Mouse (Mus musculus): ENCODE data around the gene E130308A19Rik. TPM values are rescaled to one million over a fixed set of nuclear protein-coding genes. Genes with fewer than 3 reads are reported as not detected.

E130308A19Rik gene
- total RNA-seq, 4 experiments from 2014 or later: 15.8 to 21.1 (median 18.8) TPM

DNA sequence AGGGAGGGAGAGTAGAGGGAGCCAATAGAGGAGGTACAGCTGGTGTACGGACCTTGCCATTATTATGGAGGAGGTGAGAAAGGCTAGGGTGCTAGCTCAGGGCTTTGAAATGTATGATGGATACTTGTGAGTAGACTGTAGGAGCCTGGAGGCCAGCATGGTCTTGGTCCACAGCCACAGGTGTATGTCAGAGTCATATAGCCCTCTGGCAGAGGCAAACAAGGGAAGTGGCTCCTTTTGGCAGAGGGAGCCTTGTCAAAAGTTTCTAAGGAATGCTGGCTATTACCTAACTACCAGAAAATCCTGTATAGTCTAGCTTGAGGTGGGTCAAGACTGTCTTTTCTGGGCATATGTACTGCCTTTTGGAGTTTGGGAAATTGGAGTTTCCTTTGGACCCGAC is 14.7 kb downstream of the E130308A19Rik start:
- no peak for DNase-seq

DNA sequence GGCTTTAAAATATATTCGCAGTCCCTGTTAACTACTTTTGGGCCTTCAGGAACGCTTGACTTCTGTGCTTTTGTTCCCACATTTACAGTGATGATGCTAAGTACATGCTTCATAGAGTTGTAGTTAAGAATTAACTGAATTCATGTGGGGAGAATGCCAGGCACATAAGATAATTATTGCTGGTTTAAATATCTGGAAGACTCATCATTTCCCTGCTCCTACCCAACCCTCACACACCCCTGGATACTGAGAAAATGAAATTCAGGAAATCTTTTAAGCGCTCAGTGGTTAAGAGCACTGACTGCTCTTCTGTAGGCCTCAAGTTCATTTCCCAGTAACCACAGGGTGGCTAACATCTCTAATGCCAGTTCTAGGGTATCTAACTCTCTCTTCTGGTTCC is 16.0 kb downstream of the E130308A19Rik start:
- no peak for DNase-seq

- no peak for DNase-seq
Observed at GRCm38 (mm10) chr4:59642657-59643056, 16.6 kb downstream of the E130308A19Rik start.

DNA sequence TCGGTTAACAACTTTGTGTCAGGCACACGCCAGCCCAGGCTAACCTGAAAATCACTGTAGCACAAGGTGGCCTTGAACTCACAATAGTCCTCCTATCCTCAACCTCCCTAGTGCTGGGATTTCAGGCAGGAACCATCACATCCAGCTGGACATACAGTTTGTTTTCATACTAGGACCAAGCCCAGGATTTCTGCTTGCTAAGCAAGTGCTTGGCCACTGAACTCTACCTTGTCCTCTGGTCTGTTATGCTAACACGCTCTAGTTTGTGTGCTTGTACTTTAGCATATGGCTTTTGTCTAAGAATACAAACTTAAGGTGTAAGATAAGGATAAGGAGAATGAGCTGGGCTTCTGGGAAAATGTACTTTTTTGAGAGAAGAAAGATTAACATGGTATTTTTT is 18.4 kb downstream of the E130308A19Rik start:
- no peak for DNase-seq

DNA sequence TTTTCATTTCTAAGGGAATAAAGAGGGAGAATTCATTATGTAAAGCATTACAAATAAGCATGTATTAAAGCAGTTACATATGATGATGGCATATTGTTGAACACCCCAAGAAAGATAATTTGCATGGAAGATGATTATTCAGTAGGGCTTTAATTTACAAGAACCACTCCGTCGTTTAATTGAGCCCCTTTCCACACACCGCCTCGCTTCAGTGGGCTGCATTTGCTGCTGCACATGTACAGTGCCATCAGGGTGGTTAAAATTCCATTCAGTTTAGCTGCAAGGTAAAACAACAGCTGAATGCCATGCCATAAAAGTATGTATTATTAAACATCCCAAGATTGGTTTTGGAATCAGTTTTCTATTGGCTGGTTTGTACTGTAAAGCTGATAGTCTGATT is 19.0 kb downstream of the E130308A19Rik start:
- DNase-seq: no peak

DNA sequence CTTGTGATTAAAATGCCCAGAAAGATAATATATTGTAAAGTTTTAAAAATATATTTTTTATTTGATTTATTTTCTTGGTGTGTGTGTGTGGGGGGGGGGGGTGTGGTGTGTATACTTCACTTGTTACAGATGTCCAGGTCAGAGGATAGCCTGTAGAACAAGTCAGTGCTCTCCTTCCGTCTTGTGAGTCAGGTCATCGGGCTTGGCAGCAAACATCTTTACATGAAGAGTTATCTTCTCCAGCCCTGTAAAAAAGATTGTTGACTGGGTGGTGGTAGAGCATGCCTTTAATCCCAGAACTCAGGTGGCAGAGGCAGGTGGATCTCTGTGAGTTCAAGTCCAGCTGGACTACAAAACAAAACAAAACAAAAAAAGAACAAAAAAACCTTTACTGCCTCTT is 19.6 kb downstream of the E130308A19Rik start:
- no peak for DNase-seq

DNA sequence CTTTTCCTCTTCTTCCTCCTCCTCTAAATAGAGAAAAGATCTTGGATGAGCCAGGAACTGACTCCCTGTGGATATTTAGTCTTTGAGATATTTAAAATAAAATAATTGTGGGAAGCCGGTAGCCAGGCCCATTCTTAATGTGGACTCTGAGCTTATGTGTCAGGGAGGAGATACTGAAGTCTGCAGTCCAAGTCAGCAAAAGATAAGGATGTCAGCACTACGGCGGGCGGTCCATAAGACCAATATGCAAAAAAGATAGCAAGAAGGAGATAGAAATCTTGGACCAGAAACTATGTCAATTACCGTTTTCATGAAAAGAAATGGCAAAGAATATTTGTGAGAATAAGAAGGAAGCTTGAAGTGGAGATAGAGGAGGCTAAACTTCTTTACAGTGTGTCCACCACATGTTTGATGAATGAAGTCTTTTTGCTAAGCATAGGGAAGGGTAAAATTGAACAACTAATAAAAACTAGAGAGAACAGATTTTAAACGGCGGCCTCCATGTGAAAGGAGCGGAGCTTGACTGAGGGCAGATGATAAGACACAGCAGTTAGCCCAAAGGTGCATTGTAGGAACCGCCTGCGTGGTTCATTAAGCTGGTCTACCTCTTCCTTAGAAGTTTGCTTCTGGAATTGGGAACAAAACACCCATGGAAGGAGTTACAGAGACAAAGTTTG is 20.1 kb downstream of the E130308A19Rik start:
- no peak for DNase-seq

GRCm38 (mm10) chr4:59649119-59649518 is 23.1 kb downstream of the E130308A19Rik start:
- no peak for DNase-seq

DNA sequence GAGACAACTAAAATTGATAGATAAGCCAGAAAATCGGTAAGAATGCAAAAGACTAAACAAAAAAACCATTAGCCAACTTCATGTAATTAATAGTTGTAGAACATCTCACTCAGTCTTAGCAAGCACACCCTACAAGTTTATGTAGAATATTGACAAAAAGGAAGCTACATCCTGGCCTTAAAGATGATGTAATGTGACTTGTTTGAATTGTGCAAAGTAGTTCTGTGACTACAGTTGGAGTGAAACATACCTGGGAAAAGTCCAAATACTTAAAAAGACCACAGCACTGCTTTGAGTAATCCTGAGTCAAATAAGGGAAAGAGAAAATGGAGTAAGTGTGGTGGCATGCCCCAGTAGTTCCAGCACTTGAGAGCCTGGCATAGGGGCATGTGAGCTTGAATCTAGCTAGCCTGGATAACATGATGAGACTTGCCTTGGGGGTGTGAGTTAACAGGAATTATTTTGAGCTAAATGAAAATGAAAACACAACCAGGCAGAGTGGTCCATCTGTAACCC is 26.2 kb downstream of the E130308A19Rik start:
- DNase-seq: no peak

DNA sequence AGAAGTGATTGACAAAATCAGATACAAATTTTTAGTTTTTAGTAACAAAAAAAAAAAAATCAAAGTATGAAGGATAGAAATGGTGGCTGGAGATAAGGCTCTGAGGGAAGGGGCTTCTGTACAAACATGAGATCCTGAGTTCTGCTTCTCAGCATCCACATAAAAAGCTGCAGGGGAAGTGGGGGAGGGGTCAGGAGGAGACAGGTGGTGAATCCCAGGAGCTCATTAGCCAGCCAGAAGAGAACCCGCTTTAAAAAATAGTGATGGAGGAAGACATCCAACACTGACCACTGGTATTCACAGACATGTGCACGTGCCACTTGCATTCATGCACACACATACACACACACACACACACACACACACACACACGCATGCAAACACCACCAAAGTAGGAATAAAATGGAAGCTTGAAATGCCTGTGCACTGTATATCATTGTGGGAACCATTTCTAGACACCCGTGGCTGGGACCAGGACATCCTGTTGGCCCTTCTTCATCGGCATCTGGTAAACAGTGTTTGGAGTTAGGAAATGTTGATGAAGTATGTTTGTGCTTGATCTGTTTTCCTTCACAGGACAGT is 30.1 kb downstream of the E130308A19Rik start:
- DNase-seq: no peak

GRCm38 (mm10) chr4:59662163-59662562 is 36.2 kb downstream of the E130308A19Rik start:
- DNase-seq: no peak

GRCm38 (mm10) chr4:59663451-59663850 is 37.4 kb downstream of the E130308A19Rik start:
- no peak for DNase-seq

DNA sequence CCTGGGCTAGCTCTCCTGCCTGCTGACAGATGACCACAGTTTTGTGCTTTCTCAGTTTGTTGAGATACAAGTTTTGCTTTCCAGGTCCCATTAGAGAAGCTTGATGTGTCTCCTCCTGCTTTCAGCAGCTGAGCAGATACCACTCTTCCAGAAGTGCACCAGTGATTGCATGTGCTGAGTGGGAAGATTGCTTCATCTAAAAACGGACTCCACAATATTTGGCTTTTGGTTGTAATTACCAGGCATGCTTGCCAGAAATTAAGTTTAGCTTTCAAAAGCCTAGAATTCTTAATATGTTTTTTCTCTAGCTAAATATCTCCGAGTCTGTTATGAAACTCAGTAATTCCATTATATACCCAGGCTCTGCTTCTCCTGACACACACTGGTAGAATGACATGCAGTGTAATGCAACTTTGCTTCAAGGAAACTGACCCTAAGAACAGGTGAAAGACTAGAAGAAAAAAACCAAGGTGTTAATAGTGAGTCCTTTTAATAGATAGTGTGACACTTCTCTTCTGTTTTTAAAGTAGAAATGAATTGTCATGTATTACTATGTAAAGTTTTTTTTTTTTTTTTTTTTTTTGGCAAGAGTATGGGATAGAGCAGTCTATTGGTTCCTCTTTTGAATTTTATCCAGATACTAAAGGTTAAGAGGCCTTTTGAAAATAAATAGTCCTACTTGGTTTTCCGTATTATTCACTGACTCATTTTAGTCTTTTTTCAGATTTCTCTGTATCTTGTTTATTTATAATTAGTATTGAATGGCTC is 40.7 kb downstream of the E130308A19Rik start:
- DNase-seq: no peak

- DNase-seq: no peak
Observed at GRCm38 (mm10) chr4:59668050-59668449, 42.0 kb downstream of the E130308A19Rik start.

DNA sequence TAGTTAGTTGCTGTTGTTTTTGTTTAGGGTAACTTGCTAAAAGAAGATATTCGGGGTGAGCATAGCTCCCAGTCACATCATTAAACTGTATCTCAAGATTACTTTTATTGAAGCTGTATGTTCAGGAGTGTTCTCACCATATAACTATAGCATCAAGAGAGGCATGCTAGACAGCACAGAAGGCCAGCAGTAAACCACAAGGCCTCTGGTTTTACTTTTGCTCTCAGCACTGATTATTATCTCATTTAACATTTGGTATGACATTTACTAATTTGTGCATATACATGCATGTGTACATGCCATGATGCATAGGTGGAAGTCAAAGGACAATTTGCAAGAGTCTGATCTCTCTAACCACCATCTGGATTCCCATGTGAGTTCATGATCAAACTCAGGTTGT is 43.1 kb downstream of the E130308A19Rik start:
- no peak for DNase-seq

DNA sequence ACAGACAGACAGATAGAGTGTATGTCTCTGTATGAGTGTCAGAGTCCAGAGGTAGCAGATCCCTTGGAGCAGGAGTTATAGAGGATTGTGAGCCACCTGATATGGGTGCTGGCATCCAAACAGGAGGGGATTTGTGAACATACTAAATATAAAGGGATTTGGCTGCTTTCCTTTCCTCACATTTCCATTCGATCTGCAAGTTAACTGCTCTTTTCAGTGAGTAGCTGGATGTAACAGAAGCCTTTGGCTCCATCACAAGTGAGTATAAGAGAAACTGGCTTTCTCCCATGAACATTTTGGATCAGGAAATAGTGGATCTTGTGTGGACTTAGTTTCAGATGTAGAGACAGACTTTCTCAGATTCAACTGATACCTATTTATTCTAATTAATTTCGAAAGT is 44.0 kb downstream of the E130308A19Rik start:
- DNase-seq: no peak

DNA sequence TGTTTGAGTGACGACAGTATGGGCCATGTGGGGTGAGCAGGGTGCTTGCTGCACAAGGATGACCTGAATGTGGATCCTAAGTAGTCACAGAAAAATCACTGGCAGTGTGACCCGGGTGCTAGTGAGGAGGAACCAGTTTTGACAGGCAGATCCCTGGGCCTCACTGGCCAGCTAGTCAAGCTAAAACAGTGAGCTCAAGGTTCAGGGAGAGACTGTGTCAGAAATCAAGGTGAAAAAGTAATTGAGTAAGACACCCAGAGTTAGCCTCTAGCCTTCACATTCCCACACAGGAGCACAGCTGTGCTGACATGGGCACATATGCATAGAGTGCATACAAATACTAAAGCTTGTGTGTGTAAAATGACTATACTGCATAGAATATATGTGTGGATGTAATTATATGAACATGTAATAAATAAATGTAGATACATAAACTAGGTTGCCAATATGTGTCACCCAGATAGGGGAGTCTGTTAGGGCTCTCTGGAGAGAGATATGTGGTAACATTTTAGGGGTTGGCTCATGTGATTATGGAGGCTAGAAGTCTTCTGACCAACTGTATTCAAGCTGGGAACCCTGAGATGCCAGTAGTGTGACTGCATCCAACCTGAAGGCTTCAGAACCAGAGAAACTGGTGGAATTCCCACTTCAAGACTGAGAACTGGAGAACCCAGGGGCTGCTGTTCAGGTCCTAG is 47.6 kb downstream of the E130308A19Rik start:
- DNase-seq: no peak

- DNase-seq: no peak
Observed at GRCm38 (mm10) chr4:59674929-59675679, 49.1 kb downstream of the E130308A19Rik start.

DNA sequence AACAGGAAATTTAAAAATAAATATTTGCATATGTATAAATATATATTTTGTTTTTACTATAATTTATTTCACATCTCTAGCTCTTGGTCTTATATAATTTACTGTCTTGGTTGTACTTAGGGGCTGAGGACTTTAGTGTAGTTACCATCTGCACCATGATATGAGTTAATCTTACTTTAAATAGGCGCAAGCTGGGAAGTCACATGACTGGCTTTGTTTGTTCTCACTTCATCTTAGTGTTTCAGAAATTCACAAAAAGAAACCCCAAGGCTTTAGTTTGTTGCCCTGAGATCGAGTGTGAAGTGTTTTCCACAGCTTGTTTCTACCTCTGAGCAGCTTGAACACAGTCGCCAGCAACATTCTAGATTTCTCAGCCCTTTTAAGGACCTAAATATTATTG is 49.7 kb downstream of the E130308A19Rik start:
- DNase-seq: no peak

DNA sequence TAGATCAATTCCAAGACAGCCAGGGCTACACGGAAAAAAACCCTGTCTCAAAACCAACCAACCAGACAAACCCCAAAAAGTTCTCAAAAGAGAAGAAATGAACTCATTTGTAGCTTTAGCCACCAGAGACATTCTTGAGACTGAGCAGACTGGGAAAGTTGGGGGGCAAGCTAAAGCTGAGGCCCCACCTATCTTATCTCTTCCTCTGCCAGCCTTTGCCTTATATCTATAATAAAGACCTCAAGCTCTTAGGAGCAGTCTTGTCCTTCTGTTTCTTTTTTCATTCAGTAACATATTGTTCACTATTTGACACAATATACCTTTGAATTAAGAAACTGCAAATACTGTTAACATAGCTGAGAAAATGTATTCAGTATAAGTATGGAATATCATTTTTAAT is 55.4 kb downstream of the E130308A19Rik start:
- DNase-seq: no peak

DNA sequence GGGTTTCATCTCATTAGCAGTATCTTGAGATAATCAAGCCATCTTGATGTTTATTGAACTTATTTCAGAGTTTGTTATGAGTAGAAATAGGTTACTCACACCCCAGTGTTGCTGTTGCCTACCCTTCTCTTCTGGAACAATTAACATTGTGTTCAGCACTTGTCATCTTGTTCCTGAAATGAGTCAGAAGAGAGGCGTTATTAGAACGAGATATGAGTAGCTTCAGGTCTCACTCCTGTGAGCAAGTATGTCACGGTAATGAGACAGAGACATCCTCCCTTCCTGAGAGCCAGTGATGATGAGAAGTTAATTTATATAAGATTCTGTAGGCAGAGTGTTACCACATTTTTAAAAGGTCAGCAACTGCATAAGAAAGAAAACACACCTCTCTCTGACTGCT is 56.5 kb downstream of the E130308A19Rik start:
- DNase-seq: no peak

GRCm38 (mm10) chr4:59682950-59683349 is 56.9 kb downstream of the E130308A19Rik start:
- no peak for DNase-seq

All from adrenal gland, adult 8-10 months (tissue).